Mouse (Mus musculus) megakaryocyte, embryonic 14.5 days (primary cell): Measurements from ENCODE around the gene Rsph9.

Experiments
- FLI1 ChIP-seq: IDR thresholded peaks from 2 replicates; pipeline ENCODE4 v1.6.1; 2012; ENCODE audit warnings: low read length, inconsistent platforms, mixed read lengths
- GATA1 ChIP-seq: IDR thresholded peaks from 3 replicates; pipeline ENCODE4 v1.6.1; 2012; ENCODE audit warnings: mixed read lengths, low read length, inconsistent platforms, borderline replicate concordance

GRCm38 (mm10) chr17:46157131-46157530 is 13.1 kb upstream of the Rsph9 start:
- no peak for TF ChIP-seq GATA1
- TF ChIP-seq FLI1: no peak
